Mouse (Mus musculus): ENCODE data around the gene Adam1a. TPM values are rescaled to one million over a fixed set of nuclear protein-coding genes. Genes with fewer than 3 reads are reported as not detected.

Adam1a gene
- total and polyA plus RNA-seq, 3 experiments: 1.0 to 1.9 TPM; not detected in 1

DNA sequence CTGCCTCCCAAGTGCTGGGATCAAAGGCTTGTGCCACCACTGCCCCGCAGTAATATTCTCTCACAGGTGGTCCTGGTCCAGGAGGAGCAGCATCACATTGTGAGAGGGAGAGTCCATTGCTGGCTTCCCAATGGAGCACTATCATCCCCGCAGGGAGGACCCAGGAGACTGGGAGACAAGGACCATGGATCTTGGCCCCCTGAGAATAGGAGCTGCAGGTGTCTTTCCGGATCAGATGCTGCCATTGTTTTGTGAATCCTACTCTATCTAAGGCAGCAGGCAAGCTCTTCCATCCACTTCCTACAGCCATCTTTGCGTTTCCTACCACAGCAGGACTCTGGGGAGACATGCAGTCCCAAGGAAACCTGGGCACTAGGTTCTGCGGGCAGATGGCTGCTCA lies 40.4 kb upstream of the Adam1a start:
- Histone ChIP-seq H3K27ac (ENCODE audit: control insufficient read depth, low read depth, low read length) (peak overlapping the region; percentile 88), H3K27me3 (ENCODE audit: control insufficient read depth in 1 of 2, insufficient read depth in 2 of 2, low read length in 2 of 2) (no peaks in the 10 kb centered on the region), H3K4me3 (ENCODE audit: control insufficient read depth in 1 of 2, insufficient read depth in 1 of 2, low read depth in 2 of 2, low read length in 2 of 2) (no peak overlapping the region; a peak in 1 of 4 replicates), H3K79me2 (ENCODE audit: control insufficient read depth, insufficient read depth, low read length, poor library complexity) (peaks cover 7% of the 10 kb centered on the region; the same call in 1 of the 2 replicates), H3K36me3 (ENCODE audit: control insufficient read depth in 1 of 2, insufficient read depth in 2 of 2, low read length in 2 of 2) (peaks cover 0 to 30% of the 10 kb centered on the region in 2 experiments; a peak in 2 of 4 replicates), H3K9ac (ENCODE audit: control insufficient read depth, low read depth, low read length, poor library complexity, severe bottlenecking) (no peak overlapping the region), H3K9me3 (replicated peaks; ENCODE audit: insufficient read depth, low read length) (no peaks in the 10 kb centered on the region), H3K4me1 (ENCODE audit: control insufficient read depth in 1 of 2, insufficient read depth in 2 of 2, low read length in 2 of 2) (peaks cover 20 to 26% of the 10 kb centered on the region in 2 experiments)
- TF ChIP-seq ZKSCAN1 (IDR thresholded peaks at IDR 0.05; ENCODE audit: low read depth, low read length) (no peak), MAX (IDR thresholded peaks at IDR 0.05; ENCODE audit: low read length) (no peak), ZMIZ1 (IDR thresholded peaks at IDR 0.05; ENCODE audit: low read depth, low read length) (no peak), TCF12 (IDR thresholded peaks at IDR 0.05; ENCODE audit: low read depth, low read length) (no peak), USF1 (IDR thresholded peaks at IDR 0.05; ENCODE audit: low read depth, low read length) (no peak), POLR2AphosphoS5 (IDR thresholded peaks at IDR 0.05; ENCODE audit: borderline replicate concordance, low read depth, low read length) (no peak), CHD1 (IDR thresholded peaks at IDR 0.05; ENCODE audit: low read depth, low read length) (no peak), SMC3 (IDR thresholded peaks at IDR 0.05; ENCODE audit: low read depth, low read length) (no peak), ETS1 (IDR thresholded peaks at IDR 0.05; ENCODE audit: low read depth, low read length) (no peak), ZNF384 (IDR thresholded peaks at IDR 0.05; ENCODE audit: low read depth, low read length) (no peak), MYC (IDR thresholded peaks at IDR 0.05; ENCODE audit: low read depth, low read length) (no peak), NELFE (IDR thresholded peaks at IDR 0.05; ENCODE audit: low read depth, low read length) (no peak)
- DNase-seq (ENCODE audit: low read depth, low spot score): peak; percentile 17

DNA sequence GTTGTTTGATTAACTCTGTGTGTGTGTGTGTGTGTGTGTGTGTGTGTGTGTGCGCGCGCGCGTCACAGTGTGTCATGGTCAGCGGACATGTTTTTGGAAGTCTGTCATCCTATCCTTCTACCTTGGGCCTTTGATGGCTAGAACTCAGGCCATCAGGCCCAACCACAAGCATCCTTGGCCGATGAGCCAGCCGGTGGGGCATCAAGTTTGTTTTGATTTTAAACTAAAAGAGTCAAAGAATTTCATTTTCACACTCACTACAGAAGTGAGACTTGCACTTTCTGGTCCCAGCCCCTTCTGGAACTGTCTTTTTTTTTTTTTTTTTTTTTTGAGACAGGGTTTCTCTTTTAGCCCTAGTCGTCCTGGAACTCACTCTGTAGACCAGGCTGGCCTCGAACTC lies 39.7 kb upstream of the Adam1a start:
- Histone ChIP-seq H3K36me3 (ENCODE audit: control insufficient read depth in 1 of 2, insufficient read depth in 2 of 2, low read length in 2 of 2) (peaks cover 0 to 30% of the 10 kb centered on the region in 2 experiments; a peak in 3 of 4 replicates), H3K27me3 (ENCODE audit: control insufficient read depth in 1 of 2, insufficient read depth in 2 of 2, low read length in 2 of 2) (no peaks in the 10 kb centered on the region), H3K9ac (ENCODE audit: control insufficient read depth, low read depth, low read length, poor library complexity, severe bottlenecking) (no peak overlapping the region), H3K27ac (ENCODE audit: control insufficient read depth, low read depth, low read length) (peak overlapping the region; percentile 9; the same call in 1 of the 2 replicates), H3K79me2 (ENCODE audit: control insufficient read depth, insufficient read depth, low read length, poor library complexity) (peaks cover 7% of the 10 kb centered on the region; the same call in 1 of the 2 replicates), H3K9me3 (replicated peaks; ENCODE audit: insufficient read depth, low read length) (no peaks in the 10 kb centered on the region), H3K4me1 (ENCODE audit: control insufficient read depth in 1 of 2, insufficient read depth in 2 of 2, low read length in 2 of 2) (peaks cover 20 to 26% of the 10 kb centered on the region in 2 experiments), H3K4me3 (ENCODE audit: control insufficient read depth in 1 of 2, insufficient read depth in 1 of 2, low read depth in 2 of 2, low read length in 2 of 2) (no peak overlapping the region)
- TF ChIP-seq ETS1 (IDR thresholded peaks at IDR 0.05; ENCODE audit: low read depth, low read length) (no peak), MAZ (IDR thresholded peaks at IDR 0.05; ENCODE audit: low read depth, low read length) (no peak), TCF12 (IDR thresholded peaks at IDR 0.05; ENCODE audit: low read depth, low read length) (no peak), ELF1 (IDR thresholded peaks at IDR 0.05; ENCODE audit: low read depth, low read length) (no peak), RAD21 (IDR thresholded peaks at IDR 0.05; ENCODE audit: low read depth, low read length) (no peak), MAFK (IDR thresholded peaks at IDR 0.05; ENCODE audit: borderline replicate concordance, low read depth, low read length) (no peak), E2F4 (IDR thresholded peaks at IDR 0.05; ENCODE audit: borderline replicate concordance, low read depth, low read length) (no peak), KAT2A (conservative IDR thresholded peaks at IDR 0.05; ENCODE audit: low read depth, low read length) (no peak), POLR2AphosphoS5 (IDR thresholded peaks at IDR 0.05; ENCODE audit: borderline replicate concordance, low read depth, low read length) (no peak), SMC3 (IDR thresholded peaks at IDR 0.05; ENCODE audit: low read depth, low read length) (no peak), TAL1 (IDR thresholded peaks at IDR 0.05; ENCODE audit: low read length) (no peak), JUND (IDR thresholded peaks at IDR 0.05; ENCODE audit: low read depth, low read length) (no peak), NELFE (IDR thresholded peaks at IDR 0.05; ENCODE audit: low read depth, low read length) (no peak)
- DNase-seq (ENCODE audit: low read depth, low spot score): no peak

Data from MEL (cell line).